12 mouse cellular contexts compared by ENCODE assay signal in genomic region chr7:140942811-140943210, GRCm38 (mm10). TPM values are rescaled to one million over a fixed set of nuclear protein-coding genes. Genes with fewer than 3 reads are reported as not detected.
A peak's percentile ranks its signal among the peaks of the same experiment; 100 is the strongest.
DNase-seq lines count a peak whose midpoint lies in the region; ATAC-seq and TF ChIP-seq lines count a peak whose summit lies in the region.
"Had no signal": no experiment of that assay in that cellular context is flagged by ENCODE, and none has a peak within 500 bp of the region (broad histone marks: within the 10 kb centered on the region; RNA-seq: fewer than 3 reads in every experiment).

No protein-coding gene starts in this region.

- H3K27ac ChIP-seq in gastrocnemius, adult 2 months: peak overlapping the region; percentile 97
- H3K27ac ChIP-seq in lung, embryonic 15.5 days: peak overlapping the region; percentile 96
- H3K27ac ChIP-seq in intestine, embryonic 16.5 days (ENCODE audit: low read length): peak overlapping the region; percentile 83; the same call in 1 of the 2 replicates

- peak overlapping the region; percentile 27 for H3ac ChIP-seq in myocyte (ENCODE audit: control insufficient read depth, insufficient read length)

- DNase-seq in gastrocnemius, adult 2 months: no peak
- DNase-seq in gastrocnemius, postnatal 36 days: no peak
- DNase-seq in lung, postnatal 25 days (ENCODE audit: low spot score): no peak
- DNase-seq in urinary bladder, postnatal 14 days (ENCODE audit: low spot score): no peak
- no peak for DNase-seq in adrenal gland, adult 2 months
- DNase-seq: thymus, postnatal 25 days had no signal

- no peak for ATAC-seq in lung, embryonic 15.5 days (ENCODE audit: borderline replicate concordance, extremely low read depth, low FRiP score, low TSS enrichment)
- no peak for ATAC-seq in intestine, embryonic 16.5 days

- H3K4me3 ChIP-seq in gastrocnemius, adult 2 months: peak overlapping the region; percentile 80
- H3K4me3 ChIP-seq in lung, embryonic 15.5 days: 0 out of 2 replicates have a peak overlapping the region, but pooled peaks have one; percentile 62
- H3K4me3 ChIP-seq in intestine, embryonic 16.5 days (ENCODE audit: low read length): no peak overlapping the region; the same call in 1 of the 2 replicates
- H3K4me3 ChIP-seq in myocyte: peak overlapping the region; percentile 72

- no peak for TF ChIP-seq POLR2A in myocyte (IDR thresholded peaks at IDR 0.05; ENCODE audit: insufficient read length, low read depth)

- 80% methylated on average over 10 of the region's 10 CpGs for WGBS in lung, embryonic 15.5 days
- WGBS in intestine, embryonic 16.5 days: 92% methylated on average over 10 of the region's 10 CpGs

- 0 out of 2 replicates have a peak overlapping the region, but pooled peaks have one; percentile 64 for H3K9ac ChIP-seq in lung, embryonic 15.5 days
- H3K9ac ChIP-seq in intestine, embryonic 16.5 days (ENCODE audit: low read depth, low read length): peak overlapping the region; percentile 72

- no peaks in the 10 kb centered on the region for H3K79me2 ChIP-seq in myocyte (ENCODE audit: control insufficient read depth, insufficient read depth)

- intact Hi-C loops in gastrocnemius, adult 2 months (cut with DNase I): no loop called here
- intact Hi-C loops in gastrocnemius, postnatal 36 days (cut with DNase I): no loop called here

- H3K27me3 ChIP-seq in lung, embryonic 15.5 days: no peaks in the 10 kb centered on the region
- H3K27me3 ChIP-seq in intestine, embryonic 16.5 days (replicated peaks; ENCODE audit: control insufficient read depth, insufficient read depth, low read length): no peaks in the 10 kb centered on the region
- H3K27me3 ChIP-seq in myocyte (ENCODE audit: control insufficient read depth, insufficient read depth, insufficient read length): no peaks in the 10 kb centered on the region

- peak overlapping the region; percentile 62; the same call in 1 of the 2 replicates for H3K4me2 ChIP-seq in lung, embryonic 15.5 days
- peak overlapping the region; percentile 65 for H3K4me2 ChIP-seq in intestine, embryonic 16.5 days (ENCODE audit: low read depth, low read length)
- H3K4me2 ChIP-seq in myocyte (ENCODE audit: low read depth): peak overlapping the region; percentile 83

- peaks cover 19% of the 10 kb centered on the region for H3K36me3 ChIP-seq in lung, embryonic 15.5 days
- peaks cover 13% of the 10 kb centered on the region for H3K36me3 ChIP-seq in intestine, embryonic 16.5 days (ENCODE audit: control insufficient read depth, insufficient read depth, low read length)
- peaks cover 9% of the 10 kb centered on the region for H3K36me3 ChIP-seq in myocyte (ENCODE audit: control insufficient read depth, insufficient read depth)

- H3K4me1 ChIP-seq in lung, embryonic 15.5 days: peaks cover 35% of the 10 kb centered on the region
- peaks cover 24% of the 10 kb centered on the region for H3K4me1 ChIP-seq in intestine, embryonic 16.5 days (ENCODE audit: control insufficient read depth, insufficient read depth, low read length)

- no peaks in the 10 kb centered on the region for H3K9me3 ChIP-seq in lung, embryonic 15.5 days
- H3K9me3 ChIP-seq in intestine, embryonic 16.5 days (ENCODE audit: control insufficient read depth, low read length): no peaks in the 10 kb centered on the region

- no peak for TF ChIP-seq CTCF in gastrocnemius, adult 2 months (IDR thresholded peaks at IDR 0.05)

TF ChIP-seq in myocyte, 11 proteins besides CTCF, POLR2A, EP300 and RAD21:
- TF ChIP-seq TCF12 (IDR thresholded peaks at IDR 0.05; ENCODE audit: insufficient read depth, poor library complexity, severe bottlenecking) (no peak), USF1 (IDR thresholded peaks at IDR 0.05; ENCODE audit: low read depth) (no peak), TCF3 (IDR thresholded peaks at IDR 0.05; ENCODE audit: insufficient read length, low read depth) (no peak), POLR2AphosphoS2 (IDR thresholded peaks at IDR 0.05; ENCODE audit: insufficient read length, low read depth) (no peak), CEBPB (IDR thresholded peaks at IDR 0.05; ENCODE audit: insufficient read depth, poor library complexity, severe bottlenecking) (no peak), MYOD1 (IDR thresholded peaks at IDR 0.05; ENCODE audit: control insufficient read depth in 1 of 3, insufficient read length in 2 of 3, low read depth in 2 of 3) (no peak), MAX (IDR thresholded peaks at IDR 0.05; ENCODE audit: low read depth) (no peak)

RNA-seq across cellular contexts. Expression of gene Pgghg, which starts 1.6 kb away (rescaled TPM):
- 1 to 10 TPM; 3.8 to 5.6 TPM for total RNA-seq in gastrocnemius, adult 2 months (2021)
- total RNA-seq in gastrocnemius, postnatal 36 days (2021): 1 to 10 TPM; 3.6 to 4.6 TPM
- polyA plus RNA-seq in lung, embryonic 15.5 days (2015; fragmentation: Nextera tagmentation; extraction: Ambion mirVana): 18.7 and 21.0 TPM in 2 replicates
- 23.4 and 23.6 TPM in 2 replicates for polyA plus RNA-seq in intestine, embryonic 16.5 days (2015; fragmentation: Nextera tagmentation; extraction: Ambion mirVana)
- polyA plus RNA-seq in myocyte (2012; fragmentation: generic; extraction: Trizol): 11.6 TPM
- 10 to 100 TPM; 26.5 to 48.7 TPM for total RNA-seq in adrenal gland, adult 2 months (2021)
- 56.0 and 59.0 TPM in 2 replicates for polyA plus RNA-seq in adrenal gland, adult 2 months (2012; rRNA removed)

RNA-seq across cellular contexts. Expression of gene Ifitm5, which starts 7.3 kb away (rescaled TPM):
- under 1 TPM in 1 of 2 experiments, not detected in 1; 0.33 TPM for total RNA-seq in gastrocnemius, adult 2 months (2021)
- under 1 TPM in 1 of 2 experiments, not detected in 1; 0.35 TPM for total RNA-seq in gastrocnemius, postnatal 36 days (2021)
- polyA plus RNA-seq in lung, embryonic 15.5 days (2015; fragmentation: Nextera tagmentation; extraction: Ambion mirVana): 2.8 and 4.0 TPM in 2 replicates
- polyA plus RNA-seq in intestine, embryonic 16.5 days (2015; fragmentation: Nextera tagmentation; extraction: Ambion mirVana): 2.0 and 2.4 TPM in 2 replicates
- 0.47 TPM for polyA plus RNA-seq in myocyte (2012; fragmentation: generic; extraction: Trizol)
- total RNA-seq in adrenal gland, adult 2 months (2021): 1 to 10 TPM in 1 of 2 experiments, under 1 TPM in 1; 0.78 to 1.3 TPM
- polyA plus RNA-seq in adrenal gland, adult 2 months (2012; rRNA removed): 1.2 and 2.7 TPM in 2 replicates
- total RNA-seq: left cerebral cortex, adult 18-20 months had no signal

RNA-seq across cellular contexts. Expression of gene Gm45717, which starts 12.9 kb away (rescaled TPM):
- total RNA-seq in gastrocnemius, adult 2 months (2021): not detected
- total RNA-seq in gastrocnemius, postnatal 36 days (2021): not detected
- not detected in 2 replicates for polyA plus RNA-seq in lung, embryonic 15.5 days (2015; fragmentation: Nextera tagmentation; extraction: Ambion mirVana)
- 1.0 TPM in 1 of 2 replicates, not detected in the other for polyA plus RNA-seq in intestine, embryonic 16.5 days (2015; fragmentation: Nextera tagmentation; extraction: Ambion mirVana)
- 0.12 TPM for polyA plus RNA-seq in myocyte (2012; fragmentation: generic; extraction: Trizol)
- total RNA-seq in adrenal gland, adult 2 months (2021): not detected
- polyA plus RNA-seq in adrenal gland, adult 2 months (2012; rRNA removed): not detected in 2 replicates
- total RNA-seq: left cerebral cortex, adult 18-20 months had no signal
- polyA plus RNA-seq: midbrain, embryonic 11.5 days; neural tube, embryonic 14.5 days had no signal

RNA-seq across cellular contexts. Expression of gene Ifitm2, which starts 13.0 kb away (rescaled TPM):
- total RNA-seq in gastrocnemius, adult 2 months (2021): 10 to 100 TPM; 42.2 to 82.6 TPM
- 10 to 100 TPM; 50.9 to 51.8 TPM for total RNA-seq in gastrocnemius, postnatal 36 days (2021)
- polyA plus RNA-seq in lung, embryonic 15.5 days (2015; fragmentation: Nextera tagmentation; extraction: Ambion mirVana): 925 and 963 TPM in 2 replicates
- polyA plus RNA-seq in intestine, embryonic 16.5 days (2015; fragmentation: Nextera tagmentation; extraction: Ambion mirVana): 1,203 and 1,252 TPM in 2 replicates
- polyA plus RNA-seq in myocyte (2012; fragmentation: generic; extraction: Trizol): 493 TPM
- 100 to 1,000 TPM; 504 to 654 TPM for total RNA-seq in adrenal gland, adult 2 months (2021)
- polyA plus RNA-seq in adrenal gland, adult 2 months (2012; rRNA removed): 947 and 952 TPM in 2 replicates

RNA-seq across cellular contexts. Expression of gene Nlrp6, which starts 22.1 kb away (rescaled TPM):
- total RNA-seq in gastrocnemius, adult 2 months (2021): not detected
- total RNA-seq in gastrocnemius, postnatal 36 days (2021): not detected
- polyA plus RNA-seq in lung, embryonic 15.5 days (2015; fragmentation: Nextera tagmentation; extraction: Ambion mirVana): 0.26 and 0.72 TPM in 2 replicates
- 71.1 and 80.5 TPM in 2 replicates for polyA plus RNA-seq in intestine, embryonic 16.5 days (2015; fragmentation: Nextera tagmentation; extraction: Ambion mirVana)
- polyA plus RNA-seq in myocyte (2012; fragmentation: generic; extraction: Trizol): 0.01 TPM
- total RNA-seq in adrenal gland, adult 2 months (2021): 1 to 10 TPM; 1.0 to 2.0 TPM
- 0.62 and 1.2 TPM in 2 replicates for polyA plus RNA-seq in adrenal gland, adult 2 months (2012; rRNA removed)
